Mouse (Mus musculus) brain, embryonic 14.5 days (tissue): Measurements from ENCODE around the gene Dnmt3c.

ENCODE experiments used
- CTCF ChIP-seq: fragments of 200-500 bp; IDR thresholded peaks from 2 replicates; pipeline ENCODE4 v1.5.1; 2012; ENCODE audit warnings: inconsistent platforms, mild to moderate bottlenecking, moderate library complexity, borderline replicate concordance; ENCODE audit not compliant: insufficient read depth, insufficient read length; ENCODE audit errors: extremely low read depth
- POLR2A ChIP-seq: fragments of 200-500 bp; IDR thresholded peaks from 2 replicates; pipeline ENCODE4 v1.6.1; 2012; ENCODE audit warnings: mild to moderate bottlenecking, inconsistent platforms, borderline replicate concordance; ENCODE audit not compliant: poor library complexity, insufficient read depth, insufficient read length, severe bottlenecking; ENCODE audit errors: extremely low read depth

- TF ChIP-seq CTCF = no peak
- TF ChIP-seq POLR2A = no peak
Measured at GRCm38 (mm10) chr2:153741437-153742065, 45.1 kb downstream of the Dnmt3c start.
